In genomic region chr8:94875096-94875870, GRCm38 (mm10) we compare ENCODE assay signal across 8 mouse cellular contexts. TPM values are rescaled to one million over a fixed set of nuclear protein-coding genes. Genes with fewer than 3 reads are reported as not detected.
DNase-seq lines count a peak whose midpoint lies in the region; ATAC-seq and TF ChIP-seq lines count a peak whose summit lies in the region.

No protein-coding gene starts in this region.

- H3K9ac ChIP-seq in embryonic facial prominence, embryonic 12.5 days = peak overlapping the region; percentile 65
- H3K9ac ChIP-seq in hindbrain, embryonic 12.5 days = peak overlapping the region; percentile 71
- H3K9ac ChIP-seq in liver, embryonic 16.5 days (ENCODE audit: low read depth, low read length) = peak overlapping the region; percentile 94
- H3K9ac ChIP-seq in neural tube, embryonic 15.5 days (replicated peaks) = peak overlapping the region; percentile 64

- H3K9me3 ChIP-seq in embryonic facial prominence, embryonic 12.5 days = no peaks in the 10 kb centered on the region
- no peaks in the 10 kb centered on the region for H3K9me3 ChIP-seq in hindbrain, embryonic 12.5 days (replicated peaks)
- no peaks in the 10 kb centered on the region for H3K9me3 ChIP-seq in liver, embryonic 16.5 days (replicated peaks; ENCODE audit: control insufficient read depth, low read length)
- no peaks in the 10 kb centered on the region for H3K9me3 ChIP-seq in neural tube, embryonic 15.5 days (replicated peaks)

- no peak for ATAC-seq in embryonic facial prominence, embryonic 12.5 days (ENCODE audit: insufficient number of reproducible peaks, insufficient read depth, low FRiP score, low TSS enrichment)
- no peak for ATAC-seq in hindbrain, embryonic 12.5 days (ENCODE audit: low FRiP score)
- ATAC-seq in liver, embryonic 16.5 days (ENCODE audit: low read depth) = peak; percentile 3; the same call in 1 of the 2 replicates
- no peak for ATAC-seq in neural tube, embryonic 15.5 days (ENCODE audit: low FRiP score)

- no peak for TF ChIP-seq POLR2A in kidney, adult 2 months (IDR thresholded peaks at IDR 0.05; ENCODE audit: low read depth, low read length)

- H3K4me1 ChIP-seq in kidney, adult 2 months (ENCODE audit: control insufficient read depth, insufficient read depth, low read length) = peaks cover 36% of the 10 kb centered on the region
- peaks cover 33% of the 10 kb centered on the region for H3K4me1 ChIP-seq in embryonic facial prominence, embryonic 12.5 days
- peaks cover 42% of the 10 kb centered on the region for H3K4me1 ChIP-seq in hindbrain, embryonic 12.5 days
- peaks cover 36% of the 10 kb centered on the region for H3K4me1 ChIP-seq in liver, embryonic 16.5 days (ENCODE audit: control insufficient read depth, low read depth, low read length)
- peaks cover 48% of the 10 kb centered on the region for H3K4me1 ChIP-seq in neural tube, embryonic 15.5 days

- DNase-seq in kidney, adult 2 months = peak; percentile 42
- no peak for DNase-seq in kidney, adult 11 months
- DNase-seq in left cerebral cortex, postnatal 25 days (ENCODE audit: low spot score in 2 of 2) = no peak
- no peak for DNase-seq in adipocyte (ENCODE audit: low spot score)

- H3K36me3 ChIP-seq in kidney, adult 2 months (ENCODE audit: control insufficient read depth, insufficient read depth, low read length) = no peaks in the 10 kb centered on the region
- no peaks in the 10 kb centered on the region for H3K36me3 ChIP-seq in embryonic facial prominence, embryonic 12.5 days
- H3K36me3 ChIP-seq in hindbrain, embryonic 12.5 days = no peaks in the 10 kb centered on the region
- no peaks in the 10 kb centered on the region for H3K36me3 ChIP-seq in liver, embryonic 16.5 days (ENCODE audit: control insufficient read depth, insufficient read depth)
- H3K36me3 ChIP-seq in neural tube, embryonic 15.5 days = no peaks in the 10 kb centered on the region

- WGBS in kidney, adult 2 months = 23% methylated on average over 17 of the region's 17 CpGs
- 14% methylated on average over 17 of the region's 17 CpGs for WGBS in embryonic facial prominence, embryonic 12.5 days
- 17% methylated on average over 17 of the region's 17 CpGs for WGBS in hindbrain, embryonic 12.5 days
- 19% methylated on average over 17 of the region's 17 CpGs for WGBS in liver, embryonic 16.5 days (ENCODE audit: insufficient replicate concordance)
- 20% methylated on average over 17 of the region's 17 CpGs for WGBS in neural tube, embryonic 15.5 days

- H3K4me3 ChIP-seq in kidney, adult 2 months (ENCODE audit: insufficient read depth, low read depth, low read length) = peak overlapping the region; percentile 62
- H3K4me3 ChIP-seq in embryonic facial prominence, embryonic 12.5 days = peak overlapping the region; percentile 64
- H3K4me3 ChIP-seq in hindbrain, embryonic 12.5 days = peak overlapping the region; percentile 59
- H3K4me3 ChIP-seq in liver, embryonic 16.5 days (ENCODE audit: low read depth, low read length) = peak overlapping the region; percentile 84
- peak overlapping the region; percentile 62 for H3K4me3 ChIP-seq in neural tube, embryonic 15.5 days (replicated peaks)

- peak overlapping the region; percentile 26 for H3K27ac ChIP-seq in kidney, adult 2 months (ENCODE audit: insufficient read depth, low read depth, low read length)
- no peak overlapping the region; the same call in 1 of the 2 replicates for H3K27ac ChIP-seq in embryonic facial prominence, embryonic 12.5 days
- no peak overlapping the region for H3K27ac ChIP-seq in hindbrain, embryonic 12.5 days
- peak overlapping the region; percentile 96 for H3K27ac ChIP-seq in liver, embryonic 16.5 days (ENCODE audit: low read length)
- 0 out of 2 replicates have a peak overlapping the region, but pooled peaks have one; percentile 34 for H3K27ac ChIP-seq in neural tube, embryonic 15.5 days (replicated peaks)

- intact Hi-C loops in left cerebral cortex, postnatal 25 days (cut with DNase I) = no loop called here

- H3K4me2 ChIP-seq in embryonic facial prominence, embryonic 12.5 days (replicated peaks) = peak overlapping the region; percentile 90
- peak overlapping the region; percentile 98 for H3K4me2 ChIP-seq in hindbrain, embryonic 12.5 days (replicated peaks)
- H3K4me2 ChIP-seq in liver, embryonic 16.5 days (ENCODE audit: low read depth, low read length) = peak overlapping the region; percentile 89
- peak overlapping the region; percentile 98 for H3K4me2 ChIP-seq in neural tube, embryonic 15.5 days

- no peak for TF ChIP-seq CTCF in kidney, adult 2 months (conservative IDR thresholded peaks at IDR 0.05; ENCODE audit: insufficient read depth, insufficient read length, low read depth, low read length)

- H3K27me3 ChIP-seq in kidney, adult 2 months (replicated peaks; ENCODE audit: control insufficient read depth, insufficient read depth, low read length) = no peaks in the 10 kb centered on the region
- peaks cover 14% of the 10 kb centered on the region for H3K27me3 ChIP-seq in embryonic facial prominence, embryonic 12.5 days
- H3K27me3 ChIP-seq in hindbrain, embryonic 12.5 days = peaks cover 20% of the 10 kb centered on the region
- peaks cover 21% of the 10 kb centered on the region for H3K27me3 ChIP-seq in liver, embryonic 16.5 days (ENCODE audit: control insufficient read depth, insufficient read depth, low read depth, low read length)
- H3K27me3 ChIP-seq in neural tube, embryonic 15.5 days (replicated peaks) = peaks cover 19% of the 10 kb centered on the region

RNA-seq across cellular contexts. Expression of gene Dok4, which starts 0.8 kb away (rescaled TPM):
- 20.2 and 21.7 TPM in 2 replicates for polyA plus RNA-seq in kidney, adult 2 months (2012; rRNA removed)
- 23.0 and 25.1 TPM in 2 replicates for polyA plus RNA-seq in embryonic facial prominence, embryonic 12.5 days (2016; fragmentation: Nextera tagmentation; extraction: Ambion mirVana)
- 28.4 and 29.9 TPM in 2 replicates for polyA plus RNA-seq in hindbrain, embryonic 12.5 days (2016; fragmentation: Nextera tagmentation; extraction: Ambion mirVana)
- polyA plus RNA-seq in liver, embryonic 16.5 days (2015; fragmentation: Nextera tagmentation; extraction: Ambion mirVana) = 7.8 and 9.4 TPM in 2 replicates
- 100 and 116 TPM in 2 replicates for polyA plus RNA-seq in neural tube, embryonic 15.5 days (2015; fragmentation: Nextera tagmentation; extraction: Ambion mirVana)
- 10 to 100 TPM; 23.2 to 25.6 TPM for total RNA-seq in left cerebral cortex, postnatal 25 days (2021)

RNA-seq across cellular contexts. Expression of gene Polr2c, which starts 18.0 kb away (rescaled TPM):
- polyA plus RNA-seq in kidney, adult 2 months (2012; rRNA removed) = 107 and 112 TPM in 2 replicates
- 145 and 154 TPM in 2 replicates for polyA plus RNA-seq in embryonic facial prominence, embryonic 12.5 days (2016; fragmentation: Nextera tagmentation; extraction: Ambion mirVana)
- 120 and 129 TPM in 2 replicates for polyA plus RNA-seq in hindbrain, embryonic 12.5 days (2016; fragmentation: Nextera tagmentation; extraction: Ambion mirVana)
- polyA plus RNA-seq in liver, embryonic 16.5 days (2015; fragmentation: Nextera tagmentation; extraction: Ambion mirVana) = 65.7 and 67.0 TPM in 2 replicates
- 117 and 122 TPM in 2 replicates for polyA plus RNA-seq in neural tube, embryonic 15.5 days (2015; fragmentation: Nextera tagmentation; extraction: Ambion mirVana)
- total RNA-seq in left cerebral cortex, postnatal 25 days (2021) = 10 to 100 TPM; 67.4 to 76.6 TPM

RNA-seq across cellular contexts. Expression of gene Ciapin1, which starts 37.1 kb away (rescaled TPM):
- 55.8 and 71.2 TPM in 2 replicates for polyA plus RNA-seq in kidney, adult 2 months (2012; rRNA removed)
- 141 and 144 TPM in 2 replicates for polyA plus RNA-seq in embryonic facial prominence, embryonic 12.5 days (2016; fragmentation: Nextera tagmentation; extraction: Ambion mirVana)
- polyA plus RNA-seq in hindbrain, embryonic 12.5 days (2016; fragmentation: Nextera tagmentation; extraction: Ambion mirVana) = 169 and 178 TPM in 2 replicates
- 37.5 TPM in 2 replicates for polyA plus RNA-seq in liver, embryonic 16.5 days (2015; fragmentation: Nextera tagmentation; extraction: Ambion mirVana)
- 177 and 195 TPM in 2 replicates for polyA plus RNA-seq in neural tube, embryonic 15.5 days (2015; fragmentation: Nextera tagmentation; extraction: Ambion mirVana)
- total RNA-seq in left cerebral cortex, postnatal 25 days (2021) = 10 to 100 TPM; 67.9 to 74.1 TPM

RNA-seq across cellular contexts. Expression of gene Coq9, which starts 37.2 kb away (rescaled TPM):
- 378 and 521 TPM in 2 replicates for polyA plus RNA-seq in kidney, adult 2 months (2012; rRNA removed)
- polyA plus RNA-seq in embryonic facial prominence, embryonic 12.5 days (2016; fragmentation: Nextera tagmentation; extraction: Ambion mirVana) = 61.8 and 66.3 TPM in 2 replicates
- polyA plus RNA-seq in hindbrain, embryonic 12.5 days (2016; fragmentation: Nextera tagmentation; extraction: Ambion mirVana) = 52.6 and 55.3 TPM in 2 replicates
- 55.3 and 61.8 TPM in 2 replicates for polyA plus RNA-seq in liver, embryonic 16.5 days (2015; fragmentation: Nextera tagmentation; extraction: Ambion mirVana)
- polyA plus RNA-seq in neural tube, embryonic 15.5 days (2015; fragmentation: Nextera tagmentation; extraction: Ambion mirVana) = 61.4 and 66.6 TPM in 2 replicates
- 10 to 100 TPM; 82.4 to 94.4 TPM for total RNA-seq in left cerebral cortex, postnatal 25 days (2021)

RNA-seq across cellular contexts. Expression of gene Ccdc102a, which starts 42.6 kb away (rescaled TPM):
- polyA plus RNA-seq in kidney, adult 2 months (2012; rRNA removed) = 5.7 and 6.8 TPM in 2 replicates
- polyA plus RNA-seq in embryonic facial prominence, embryonic 12.5 days (2016; fragmentation: Nextera tagmentation; extraction: Ambion mirVana) = 51.5 and 51.9 TPM in 2 replicates
- 30.8 and 30.9 TPM in 2 replicates for polyA plus RNA-seq in hindbrain, embryonic 12.5 days (2016; fragmentation: Nextera tagmentation; extraction: Ambion mirVana)
- polyA plus RNA-seq in liver, embryonic 16.5 days (2015; fragmentation: Nextera tagmentation; extraction: Ambion mirVana) = 1.4 and 1.6 TPM in 2 replicates
- polyA plus RNA-seq in neural tube, embryonic 15.5 days (2015; fragmentation: Nextera tagmentation; extraction: Ambion mirVana) = 6.2 and 13.2 TPM in 2 replicates
- 1 to 10 TPM; 1.5 to 1.7 TPM for total RNA-seq in left cerebral cortex, postnatal 25 days (2021)

Comparison
In these comparisons a context has a peak if more than half of its experiments do, and no peak if none do; other contexts are left out.
1. H3K27ac ChIP-seq: peak in kidney, adult 2 months (single experiment), liver, embryonic 16.5 days (single experiment) and neural tube, embryonic 15.5 days (single experiment); none in embryonic facial prominence, embryonic 12.5 days (single experiment) and hindbrain, embryonic 12.5 days (single experiment).
2. Peak in every context shown above with its lines, with median percentiles within 50 percentile points of each other: H3K4me3 ChIP-seq, H3K4me2 ChIP-seq and H3K9ac ChIP-seq.